Mouse (Mus musculus): ENCODE measurements around the gene Idh1. TPM values are rescaled to one million over a fixed set of nuclear protein-coding genes. Genes with fewer than 3 reads are reported as not detected.

Idh1 gene
- polyA plus RNA-seq, 1 experiment from 2014 or later, result 121 TPM

- H3K4me2 ChIP-seq (ENCODE audit: low read depth, low read length), result no peak overlapping the region
- H3K4me3 ChIP-seq (ENCODE audit: low read depth, low read length), result no peak overlapping the region
- no peaks in the 10 kb centered on the region for H3K4me1 ChIP-seq (ENCODE audit: insufficient read depth)
- H3K27ac ChIP-seq (ENCODE audit: low read depth), result no peak overlapping the region
- DNase-seq (no peak), ATAC-seq (no peak)
- no peaks in the 10 kb centered on the region for H3K9me3 ChIP-seq (ENCODE audit: low read length)
- WGBS (ENCODE audit: insufficient replicate concordance), result 59% methylated on average over 3 of the region's 3 CpGs
- no peaks in the 10 kb centered on the region for H3K27me3 ChIP-seq (ENCODE audit: insufficient read depth, low read length)
- H3K9ac ChIP-seq (replicated peaks), result no peak overlapping the region
- no peaks in the 10 kb centered on the region for H3K36me3 ChIP-seq (replicated peaks; ENCODE audit: insufficient read depth, low read length)
- TF ChIP-seq CTCF (IDR thresholded peaks at IDR 0.05; ENCODE audit: low read depth) (no peak), EP300 (IDR thresholded peaks at IDR 0.05; ENCODE audit: low read depth) (no peak)
Observed at GRCm38 (mm10) chr1:65130226-65130625, 56.1 kb downstream of the Idh1 start.

GRCm38 (mm10) chr1:65129634-65130180 lies 56.6 kb downstream of the Idh1 start:
- Histone ChIP-seq H3K4me1 (ENCODE audit: insufficient read depth) (no peaks in the 10 kb centered on the region), H3K4me3 (ENCODE audit: low read depth, low read length) (no peak overlapping the region), H3K9ac (replicated peaks) (no peak overlapping the region), H3K27ac (ENCODE audit: low read depth) (no peak overlapping the region), H3K9me3 (ENCODE audit: low read length) (no peaks in the 10 kb centered on the region), H3K27me3 (ENCODE audit: insufficient read depth, low read length) (no peaks in the 10 kb centered on the region), H3K4me2 (ENCODE audit: low read depth, low read length) (no peak overlapping the region), H3K36me3 (replicated peaks; ENCODE audit: insufficient read depth, low read length) (no peaks in the 10 kb centered on the region)
- DNase-seq (no peak), ATAC-seq (no peak)
- WGBS (ENCODE audit: insufficient replicate concordance), result 68% methylated on average over 3 of the region's 3 CpGs
- no peak for TF ChIP-seq EP300 (IDR thresholded peaks at IDR 0.05; ENCODE audit: low read depth)
- no peak for TF ChIP-seq CTCF (IDR thresholded peaks at IDR 0.05; ENCODE audit: low read depth)

- Histone ChIP-seq H3K27me3 (ENCODE audit: insufficient read depth, low read length) (no peaks in the 10 kb centered on the region), H3K9ac (replicated peaks) (no peak within 1 kb of the TSS), H3K27ac (ENCODE audit: low read depth) (no peak within 1 kb of the TSS), H3K9me3 (ENCODE audit: low read length) (no peaks in the 10 kb centered on the region), H3K36me3 (replicated peaks; ENCODE audit: insufficient read depth, low read length) (no peaks in the 10 kb centered on the region), H3K4me2 (ENCODE audit: low read depth, low read length) (0 out of 2 replicates have a peak within 1 kb of the TSS, but pooled peaks have one; percentile 13), H3K4me3 (ENCODE audit: low read depth, low read length) (no peak within 1 kb of the TSS), H3K4me1 (ENCODE audit: insufficient read depth) (peaks cover 3% of the 10 kb centered on the region; the same call in 1 of the 2 replicates)
- DNase-seq, result no peak
- 27% methylated on average over 9 of the region's 9 CpGs for WGBS (ENCODE audit: insufficient replicate concordance)
- no peak for ATAC-seq
- TF ChIP-seq EP300 (IDR thresholded peaks at IDR 0.05; ENCODE audit: low read depth) (no peak), CTCF (IDR thresholded peaks at IDR 0.05; ENCODE audit: low read depth) (no peak)
Observed at GRCm38 (mm10) chr1:65122574-65123372, 63.5 kb downstream of the Idh1 start, which contains the start of gene D630023F18Rik. Gene D630023F18Rik, minus strand, starts transcription at chr1:65123214.

- Histone ChIP-seq H3K27me3 (ENCODE audit: insufficient read depth, low read length) (no peaks in the 10 kb centered on the region), H3K9me3 (ENCODE audit: low read length) (no peaks in the 10 kb centered on the region), H3K27ac (ENCODE audit: low read depth) (no peak within 1 kb of the TSS), H3K4me2 (ENCODE audit: low read depth, low read length) (no peak within 1 kb of the TSS), H3K4me1 (ENCODE audit: insufficient read depth) (peaks cover 3% of the 10 kb centered on the region; the same call in 1 of the 2 replicates), H3K9ac (replicated peaks) (no peak within 1 kb of the TSS), H3K4me3 (ENCODE audit: low read depth, low read length) (no peak within 1 kb of the TSS), H3K36me3 (replicated peaks; ENCODE audit: insufficient read depth, low read length) (no peaks in the 10 kb centered on the region)
- ATAC-seq (no peak), DNase-seq (no peak)
- TF ChIP-seq EP300 (IDR thresholded peaks at IDR 0.05; ENCODE audit: low read depth), result no peak
- TF ChIP-seq CTCF (IDR thresholded peaks at IDR 0.05; ENCODE audit: low read depth), result no peak
- 72% methylated on average over 1 of the region's 1 CpGs for WGBS (ENCODE audit: insufficient replicate concordance)
Observed at GRCm38 (mm10) chr1:65119438-65119837, 66.9 kb downstream of the Idh1 start, which contains the start of gene Gm28845. Gene Gm28845, minus strand, starts transcription at chr1:65119558.

- H3K27me3 ChIP-seq (ENCODE audit: insufficient read depth, low read length), result no peaks in the 10 kb centered on the region
- WGBS (ENCODE audit: insufficient replicate concordance), result 52% methylated on average over 8 of the region's 8 CpGs
- H3K9ac ChIP-seq (replicated peaks), result no peak overlapping the region
- TF ChIP-seq EP300 (IDR thresholded peaks at IDR 0.05; ENCODE audit: low read depth), result no peak
- ATAC-seq (no peak), DNase-seq (no peak)
- H3K4me1 ChIP-seq (ENCODE audit: insufficient read depth), result peaks cover 3% of the 10 kb centered on the region; the same call in 1 of the 2 replicates
- H3K36me3 ChIP-seq (replicated peaks; ENCODE audit: insufficient read depth, low read length), result no peaks in the 10 kb centered on the region
- H3K4me3 ChIP-seq (ENCODE audit: low read depth, low read length), result no peak overlapping the region
- H3K27ac ChIP-seq (ENCODE audit: low read depth), result no peak overlapping the region
- no peaks in the 10 kb centered on the region for H3K9me3 ChIP-seq (ENCODE audit: low read length)
- H3K4me2 ChIP-seq (ENCODE audit: low read depth, low read length), result no peak overlapping the region
Observed at GRCm38 (mm10) chr1:65118150-65118913, 68.0 kb downstream of the Idh1 start.

Measured in liver, postnatal 0 days (tissue).